Mouse (Mus musculus): Measurements from ENCODE around the gene Esrra.

- TF ChIP-seq TAL1 (IDR thresholded peaks at IDR 0.05; ENCODE audit: low read length), result no peak
- no peak for TF ChIP-seq GATA1 (IDR thresholded peaks at IDR 0.05; ENCODE audit: low read length)
Observed at GRCm38 (mm10) chr19:6875834-6876233, 45.8 kb downstream of the Esrra start.

Measured in erythroblast, embryonic 14.5 days (primary cell).